In the genomic region with DNA sequence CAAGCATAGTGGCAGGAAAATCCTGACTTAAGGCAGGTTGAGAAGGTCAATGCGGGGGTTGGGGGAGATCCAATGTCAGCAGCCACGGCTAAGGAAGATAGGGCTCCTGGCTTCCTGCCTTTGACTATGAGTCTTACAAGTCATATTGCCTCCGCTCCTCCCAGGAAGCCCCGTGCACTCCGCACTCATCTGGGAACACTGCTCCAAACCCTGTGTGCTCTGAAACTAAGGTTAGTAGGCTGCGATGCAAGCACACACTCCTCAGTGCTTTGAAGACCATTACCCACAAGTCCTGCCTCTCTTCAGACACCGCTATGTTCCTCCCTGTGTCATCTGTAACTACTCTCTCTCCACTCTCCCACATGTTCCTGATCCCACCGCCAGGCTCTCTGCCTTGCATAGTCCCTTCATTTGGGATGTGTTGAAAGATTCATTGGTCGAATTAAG, we compare ENCODE assay signal across 8 mouse cellular contexts.
DNase-seq lines count a peak whose midpoint lies in the region; ATAC-seq lines count a peak whose summit lies in the region.

No protein-coding gene starts in this region.

- H3K36me3 ChIP-seq in midbrain, embryonic 12.5 days, result no peaks in the 10 kb centered on the region
- H3K36me3 ChIP-seq in midbrain, embryonic 10.5 days, result peaks cover 28% of the 10 kb centered on the region
- peaks cover 14% of the 10 kb centered on the region for H3K36me3 ChIP-seq in heart, embryonic 12.5 days

- peaks cover 25% of the 10 kb centered on the region for H3K27me3 ChIP-seq in midbrain, embryonic 12.5 days
- peaks cover 32% of the 10 kb centered on the region for H3K27me3 ChIP-seq in midbrain, embryonic 10.5 days (ENCODE audit: low read depth, poor library complexity, severe bottlenecking)
- H3K27me3 ChIP-seq in heart, embryonic 12.5 days (replicated peaks), result no peaks in the 10 kb centered on the region

- ATAC-seq in midbrain, embryonic 12.5 days (ENCODE audit: low FRiP score, low read depth), result no peak
- ATAC-seq in heart, embryonic 12.5 days (ENCODE audit: insufficient number of reproducible peaks, low FRiP score), result peak; percentile 34; the same call in 1 of the 2 replicates

- no peak for DNase-seq in midbrain, embryonic 10.5 days (ENCODE audit: low spot score)
- peak; percentile 73 for DNase-seq in kidney, postnatal 10 days
- DNase-seq in mesoderm, embryonic 11.5 days (ENCODE audit: low read depth, low spot score), result peak; percentile 33
- DNase-seq in left cerebral cortex, adult 9 months (ENCODE audit: low spot score in 2 of 2), result no peak
- no peak for DNase-seq in thymus, adult 18-20 months
- DNase-seq in layer of hippocampus, postnatal 10 days (ENCODE audit: low spot score in 2 of 2), result no peak

- peaks cover 13% of the 10 kb centered on the region; the same call in 1 of the 2 replicates for H3K4me1 ChIP-seq in midbrain, embryonic 12.5 days
- H3K4me1 ChIP-seq in midbrain, embryonic 10.5 days, result peaks cover 43% of the 10 kb centered on the region
- peaks cover 74% of the 10 kb centered on the region for H3K4me1 ChIP-seq in heart, embryonic 12.5 days (replicated peaks)

- H3K4me2 ChIP-seq in midbrain, embryonic 12.5 days (replicated peaks), result peak overlapping the region; percentile 74; the same call in 1 of the 2 replicates
- H3K4me2 ChIP-seq in heart, embryonic 12.5 days, result peak overlapping the region; percentile 86

- no peaks in the 10 kb centered on the region for H3K9me3 ChIP-seq in midbrain, embryonic 12.5 days
- peaks cover 9% of the 10 kb centered on the region for H3K9me3 ChIP-seq in midbrain, embryonic 10.5 days (replicated peaks)
- H3K9me3 ChIP-seq in heart, embryonic 12.5 days (replicated peaks), result no peaks in the 10 kb centered on the region

- H3K4me3 ChIP-seq in midbrain, embryonic 12.5 days, result 0 out of 2 replicates have a peak overlapping the region, but pooled peaks have one; percentile 4
- H3K4me3 ChIP-seq in midbrain, embryonic 10.5 days, result no peak overlapping the region; the same call in 1 of the 2 replicates
- peak overlapping the region; percentile 65 for H3K4me3 ChIP-seq in heart, embryonic 12.5 days

- 88% methylated on average over 9 of the region's 9 CpGs for WGBS in midbrain, embryonic 12.5 days
- WGBS in midbrain, embryonic 10.5 days, result 84% methylated on average over 9 of the region's 9 CpGs
- 35% methylated on average over 9 of the region's 9 CpGs for WGBS in heart, embryonic 12.5 days

- no peak overlapping the region for H3K27ac ChIP-seq in midbrain, embryonic 12.5 days (replicated peaks)
- no peak overlapping the region for H3K27ac ChIP-seq in midbrain, embryonic 10.5 days (replicated peaks)
- H3K27ac ChIP-seq in heart, embryonic 12.5 days (ENCODE audit: poor library complexity, severe bottlenecking), result peak overlapping the region; percentile 88

- H3K9ac ChIP-seq in midbrain, embryonic 12.5 days (replicated peaks), result no peak overlapping the region
- H3K9ac ChIP-seq in heart, embryonic 12.5 days, result peak overlapping the region; percentile 80

Comparison
In these comparisons a context has a peak if more than half of its experiments do, and no peak if none do; other contexts are left out.
1. DNase-seq: peak in kidney, postnatal 10 days (single experiment) and mesoderm, embryonic 11.5 days (single experiment); none in midbrain, embryonic 10.5 days (single experiment), left cerebral cortex, adult 9 months (0 of 2), thymus, adult 18-20 months (0 of 2) and layer of hippocampus, postnatal 10 days (0 of 2).